Mouse (Mus musculus): ENCODE measurements at regions not wholly inside any gene's neighbourhood (a gene's known extent, or its start where the extent isn't known, plus 50 kb on each side); places are given as distances from the start of the nearest gene placed in this dataset.

DNA sequence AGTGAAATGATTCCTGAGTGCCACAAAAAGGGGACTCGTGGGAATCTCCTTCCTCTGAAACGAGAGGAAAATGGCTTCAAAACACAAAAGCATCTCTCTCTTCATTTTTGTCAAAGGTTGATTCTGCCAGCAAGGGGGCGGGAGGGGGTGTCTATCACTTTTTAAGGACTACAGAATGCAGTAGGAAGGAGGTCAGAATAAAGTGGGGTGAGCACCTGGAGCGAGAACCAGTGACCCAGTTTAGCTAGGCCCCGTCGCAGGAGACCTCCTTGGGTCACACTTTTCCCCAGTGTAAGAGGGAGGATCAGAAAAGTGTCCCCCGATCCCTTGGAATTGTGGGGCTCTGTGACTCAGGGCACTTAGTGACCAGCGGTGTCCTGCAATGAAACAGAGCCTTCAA lies 133.1 kb downstream of the Tgfb2 start:
- no peak for DNase-seq (ENCODE audit: low read depth, low spot score)

DNA sequence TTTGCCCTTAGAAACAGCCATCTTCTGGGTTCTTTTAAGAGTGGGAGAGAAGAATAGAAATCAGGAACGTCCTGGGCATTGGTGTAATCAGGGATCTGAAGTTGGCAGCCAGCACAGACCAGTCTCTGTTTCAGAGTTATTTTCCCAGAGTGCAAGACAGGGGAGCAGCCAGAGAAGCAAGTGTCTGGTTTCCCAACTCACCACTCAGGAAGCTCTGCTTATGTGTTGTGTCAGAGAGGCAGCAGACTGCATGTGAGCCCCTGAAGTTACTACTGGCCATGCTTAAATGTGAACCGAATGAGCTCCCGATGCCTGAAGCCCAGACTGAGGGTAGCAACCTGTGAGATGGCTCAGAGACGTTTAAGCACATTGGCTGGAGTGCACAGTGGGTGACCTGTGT lies 133.7 kb downstream of the Tgfb2 start:
- DNase-seq (ENCODE audit: low read depth, low spot score) = no peak

GRCm38 (mm10) chr1:186568496-186568895 lies 137.3 kb downstream of the Tgfb2 start:
- no peak for DNase-seq (ENCODE audit: low read depth, low spot score)

- DNase-seq (ENCODE audit: low read depth, low spot score) = peak; percentile 16
Measured at GRCm38 (mm10) chr1:186568076-186568475, 137.7 kb downstream of the Tgfb2 start.

DNA sequence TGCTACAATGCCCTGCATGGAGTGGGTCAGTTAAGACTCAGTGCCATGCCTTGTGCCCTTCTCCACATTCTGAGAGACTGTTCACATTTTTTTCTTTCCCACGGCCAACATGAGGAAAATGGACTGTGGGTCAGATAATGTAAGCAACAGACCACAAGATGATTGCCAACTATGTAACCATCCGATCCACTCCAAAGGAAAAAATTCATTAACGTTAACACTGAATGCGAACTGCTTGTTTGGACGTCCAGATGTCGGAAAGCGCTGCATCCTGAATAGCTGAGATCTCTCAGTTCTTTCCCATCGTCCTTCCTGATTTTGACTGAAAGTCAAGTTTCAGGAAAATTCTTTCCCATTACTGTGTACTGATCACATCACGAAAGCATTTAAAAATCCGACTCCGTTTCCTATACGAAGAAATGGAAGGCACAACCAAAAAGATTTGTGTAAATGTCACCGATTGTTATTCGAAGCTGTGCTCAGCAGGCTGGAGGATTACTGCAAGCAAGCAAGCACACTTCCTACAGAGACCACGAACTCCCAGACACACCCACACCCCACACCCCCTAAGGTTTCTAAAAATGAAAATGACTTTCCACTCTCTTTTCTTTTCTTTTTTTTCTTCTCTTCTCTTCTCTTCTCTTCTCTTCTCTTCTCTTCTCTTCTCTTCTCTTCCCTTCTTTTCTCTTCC lies 138.5 kb downstream of the Tgfb2 start:
- peak; percentile 80 for DNase-seq (ENCODE audit: low read depth, low spot score)

DNA sequence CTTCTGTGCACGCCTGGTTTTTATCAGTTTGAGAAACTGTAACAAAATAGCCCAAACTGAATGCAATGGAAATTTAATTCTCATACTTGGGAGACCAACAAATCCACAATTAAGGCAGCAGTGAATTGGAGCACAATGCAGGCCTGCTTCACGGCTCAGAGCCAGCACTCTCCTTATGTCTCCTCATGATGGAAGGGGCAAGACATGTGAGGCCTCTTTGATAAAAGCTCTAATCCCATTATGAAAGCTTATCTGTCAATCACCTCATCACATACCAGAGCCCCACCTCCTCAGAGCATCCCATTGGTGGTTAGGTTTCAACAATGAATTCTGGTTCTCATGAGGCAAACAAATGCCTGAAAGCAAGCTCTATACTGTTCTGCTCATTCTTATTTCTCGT lies 143.8 kb downstream of the Tgfb2 start:
- DNase-seq (ENCODE audit: low read depth, low spot score) = no peak

GRCm38 (mm10) chr1:186555441-186555975 lies 150.3 kb downstream of the Tgfb2 start:
- DNase-seq (ENCODE audit: low read depth, low spot score) = no peak

- no peak for DNase-seq (ENCODE audit: low read depth, low spot score)
Measured at GRCm38 (mm10) chr1:186554520-186555010, 151.2 kb downstream of the Tgfb2 start.

GRCm38 (mm10) chr1:186552689-186553088 lies 153.1 kb downstream of the Tgfb2 start:
- DNase-seq (ENCODE audit: low read depth, low spot score) = no peak

DNA sequence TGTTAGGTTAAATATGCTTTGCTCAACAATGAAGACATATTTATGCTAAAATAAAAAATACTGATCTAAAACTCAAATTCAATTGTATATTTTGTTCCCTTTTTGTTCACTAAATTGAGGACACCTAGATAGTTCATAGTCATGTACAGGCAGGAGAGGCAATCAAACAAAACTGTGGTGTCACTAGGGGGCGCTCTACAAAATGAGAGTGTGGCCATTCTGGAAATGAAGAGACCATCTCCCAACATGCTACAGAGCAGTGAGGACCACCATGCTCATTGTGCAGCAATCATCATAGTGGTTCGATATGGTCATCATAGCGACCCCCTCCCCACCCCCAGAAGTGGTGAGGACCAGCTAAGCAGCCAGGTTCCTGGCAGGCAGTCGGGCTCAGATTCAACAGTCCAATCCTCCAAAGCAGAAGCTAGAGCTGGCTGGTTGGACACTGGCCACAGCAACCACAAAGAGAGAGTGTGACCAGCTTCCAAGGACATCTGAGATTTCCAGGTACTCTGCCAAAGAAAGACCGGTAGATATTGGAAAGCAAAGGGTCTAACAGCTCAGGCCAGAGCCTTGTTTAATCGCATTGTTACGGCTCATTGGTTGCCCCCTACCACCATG lies 155.4 kb downstream of the Tgfb2 start:
- DNase-seq (ENCODE audit: low read depth, low spot score) = peak; percentile 53

DNA sequence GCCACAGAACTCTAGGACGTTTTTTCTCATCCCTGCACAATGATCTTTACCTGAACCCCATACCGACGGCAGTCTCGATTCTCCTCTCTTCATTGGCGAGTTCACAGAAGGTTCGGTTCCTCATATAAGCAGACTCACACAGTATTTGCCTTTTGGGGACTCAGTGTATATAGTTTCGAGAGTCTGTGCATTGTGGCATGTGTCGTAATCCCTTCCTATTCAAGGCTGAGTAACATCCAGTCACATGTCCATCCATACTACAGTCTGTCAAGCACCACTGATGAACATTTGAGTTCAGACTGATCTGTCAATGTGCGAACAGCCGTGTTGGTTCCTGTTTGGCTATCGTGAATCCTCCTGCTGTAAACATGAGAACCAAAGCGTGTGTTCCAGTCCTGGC lies 156.6 kb downstream of the Tgfb2 start:
- DNase-seq (ENCODE audit: low read depth, low spot score) = no peak

GRCm38 (mm10) chr1:186546386-186547185 lies 159.2 kb downstream of the Tgfb2 start:
- DNase-seq (ENCODE audit: low read depth, low spot score) = peak; percentile 31

DNA sequence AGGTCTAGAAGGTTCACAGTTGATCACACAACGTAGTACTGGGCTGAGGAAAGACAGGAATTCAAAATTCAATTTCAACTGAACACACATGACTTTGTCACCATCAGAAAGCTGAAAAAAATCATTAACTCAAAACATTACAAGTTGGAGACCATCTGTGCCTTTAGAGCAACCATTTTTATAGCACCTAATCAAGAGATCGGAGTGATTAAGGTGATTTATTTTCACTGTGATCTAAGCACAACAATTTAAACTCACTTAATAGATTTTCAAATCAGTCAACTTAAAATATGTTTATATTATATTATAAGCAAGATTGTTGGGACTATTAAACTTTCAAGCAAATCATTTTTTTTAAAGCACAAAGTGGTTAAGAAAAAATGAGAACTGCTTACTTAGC lies 165.7 kb downstream of the Tgfb2 start:
- DNase-seq (ENCODE audit: low read depth, low spot score) = no peak

- DNase-seq (ENCODE audit: low read depth, low spot score) = no peak
Measured at GRCm38 (mm10) chr1:186538233-186538632, 167.6 kb downstream of the Tgfb2 start.

DNA sequence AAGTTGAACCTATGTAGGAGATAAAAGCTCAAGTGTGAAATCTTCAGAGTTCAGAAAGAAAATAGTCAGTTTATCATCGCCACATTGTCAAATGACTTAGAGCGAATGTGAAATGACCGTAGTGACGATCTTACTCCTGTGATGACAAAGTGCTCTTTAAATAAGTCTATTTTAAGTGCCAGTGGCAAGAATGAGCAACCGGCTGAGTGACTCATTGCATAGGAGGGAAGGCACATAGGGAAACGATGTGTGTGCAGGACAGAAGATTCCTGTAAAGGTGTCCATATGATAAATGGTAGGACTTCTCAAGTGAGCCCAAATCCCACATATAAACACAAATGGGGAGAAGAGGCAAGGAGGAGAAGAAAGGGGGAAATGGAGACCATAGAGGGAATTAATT lies 189.8 kb downstream of the Tgfb2 start:
- DNase-seq (ENCODE audit: low read depth, low spot score) = no peak

DNA sequence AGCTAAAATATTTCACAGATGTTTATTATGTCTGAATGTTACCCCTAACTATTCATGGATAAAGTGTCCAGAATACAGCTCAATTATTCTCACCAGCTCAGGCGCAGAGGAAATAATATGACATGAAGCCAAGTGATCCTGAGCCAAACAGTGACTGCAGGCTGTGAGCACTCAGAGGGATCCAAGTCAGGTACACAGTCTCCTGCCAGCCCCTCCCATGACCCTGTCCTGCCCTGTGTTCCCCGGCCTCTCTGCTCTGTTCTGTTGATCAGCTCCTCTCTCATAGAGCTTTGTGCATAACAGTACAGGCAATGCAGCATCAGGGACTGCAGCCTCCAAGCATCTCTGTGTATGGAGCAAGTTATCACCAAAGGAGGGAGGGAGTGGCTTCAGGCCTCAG lies 190.7 kb downstream of the Tgfb2 start:
- no peak for DNase-seq (ENCODE audit: low read depth, low spot score)

GRCm38 (mm10) chr1:186513861-186514260 lies 191.9 kb downstream of the Tgfb2 start:
- DNase-seq (ENCODE audit: low read depth, low spot score) = peak; percentile 96

DNA sequence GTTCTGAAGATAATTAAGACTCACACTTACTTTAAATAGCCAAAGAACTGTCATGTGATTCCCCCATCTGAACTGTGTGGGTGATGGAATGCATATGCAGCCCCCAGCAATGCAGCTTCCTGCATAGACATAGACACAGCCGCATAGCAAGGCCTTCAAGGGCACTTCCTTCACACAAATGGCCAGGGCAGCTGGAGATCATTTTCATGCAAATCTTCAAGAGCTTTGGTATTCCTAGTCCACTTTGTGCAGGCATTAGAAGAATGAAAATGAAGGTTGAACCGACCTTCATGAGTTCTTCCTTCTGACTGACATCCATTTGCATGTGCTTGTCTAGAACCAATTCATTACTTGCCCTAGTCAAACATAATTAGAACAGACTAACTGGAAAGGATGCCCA lies 195.3 kb downstream of the Tgfb2 start:
- peak; percentile 96 for DNase-seq (ENCODE audit: low read depth, low spot score)

DNA sequence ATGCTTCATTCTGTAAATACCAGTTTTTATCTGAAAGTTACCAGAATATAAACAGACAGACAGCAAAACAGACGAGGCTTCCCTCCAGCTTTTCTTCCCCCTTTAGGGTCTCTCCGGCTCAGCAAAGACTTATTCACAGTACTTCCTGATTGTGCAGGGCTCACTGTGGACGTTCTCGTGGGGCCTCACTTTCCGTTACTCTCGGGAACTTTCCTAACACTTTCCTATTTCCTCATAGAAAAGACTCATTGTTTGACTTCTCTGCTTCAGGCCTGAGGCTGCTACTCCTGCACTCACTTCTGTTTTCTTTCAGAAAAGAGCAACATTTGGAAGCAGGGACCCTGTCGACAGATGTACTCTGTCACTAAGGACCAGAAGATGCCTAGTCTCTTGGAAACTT lies 197.4 kb downstream of the Tgfb2 start:
- DNase-seq (ENCODE audit: low read depth, low spot score) = no peak

- DNase-seq (ENCODE audit: low read depth, low spot score) = no peak
Measured at GRCm38 (mm10) chr1:186507956-186508355, 197.8 kb downstream of the Tgfb2 start.

DNA sequence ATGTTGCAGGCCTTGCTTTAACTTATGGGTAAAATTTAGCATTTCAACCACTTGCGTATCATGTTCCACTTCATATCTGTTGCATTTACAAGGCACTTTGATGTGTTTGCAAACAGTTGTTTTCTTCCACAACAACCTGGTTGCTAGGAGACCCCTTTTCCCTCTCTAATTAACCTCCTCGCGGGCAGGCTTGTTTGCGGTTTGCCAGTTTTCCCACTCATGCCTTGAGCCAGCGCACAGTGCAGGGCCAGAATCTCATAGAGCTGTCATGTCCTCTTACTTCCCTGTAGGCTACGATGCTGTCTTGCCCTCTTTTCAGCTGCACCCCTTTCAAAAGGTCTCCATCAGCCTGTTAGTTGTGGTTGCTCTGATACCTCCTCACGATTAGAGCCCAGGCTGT lies 199.3 kb downstream of the Tgfb2 start:
- DNase-seq (ENCODE audit: low read depth, low spot score) = peak; percentile 14

DNA sequence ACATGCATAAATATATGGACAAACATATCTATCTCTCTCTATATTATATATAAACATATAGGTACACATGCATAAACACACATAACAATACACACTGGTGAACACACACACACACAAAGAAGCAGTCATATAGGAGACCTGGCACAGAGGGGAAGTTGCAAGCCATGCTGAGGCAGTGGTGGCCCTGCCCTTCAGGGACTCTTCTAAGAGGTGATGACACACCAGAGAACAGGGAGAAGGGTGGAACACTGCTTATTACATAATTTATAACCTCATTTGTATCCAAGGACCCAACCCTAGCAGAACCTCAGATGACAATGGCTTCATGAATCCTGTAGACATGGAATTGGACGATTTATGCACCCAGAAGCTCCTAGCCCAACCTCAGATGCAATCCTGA lies 199.9 kb downstream of the Tgfb2 start:
- no peak for DNase-seq (ENCODE audit: low read depth, low spot score)
